Mouse (Mus musculus) urinary bladder, postnatal 14 days (tissue): Measurements from ENCODE around the gene Mmel1.
A peak's percentile ranks its signal among the peaks of the same experiment; 100 is the strongest.

Experiments
- DNase-seq: peaks from one replicate; pipeline ENCODE4 v3.0.0; 2021; ENCODE audit warnings: low spot score

Mmel1 gene

GRCm38 (mm10) chr4:154869440-154869839, at the start of gene Mmel1:
Gene Mmel1 (plus strand): TSS chr4:154869585.
- no peak for DNase-seq

- DNase-seq = peak; percentile 36
These were observed 43.7 kb upstream of the Mmel1 start for GRCm38 (mm10) chr4:154825662-154826061.

GRCm38 (mm10) chr4:154826224-154826623, 43.2 kb upstream of the Mmel1 start:
- DNase-seq = no peak

- DNase-seq = no peak
These were observed 42.2 kb upstream of the Mmel1 start for GRCm38 (mm10) chr4:154827181-154827580.

- DNase-seq = no peak
These were observed 41.3 kb upstream of the Mmel1 start for GRCm38 (mm10) chr4:154827861-154828610.

- no peak for DNase-seq
These were observed 37.3 kb upstream of the Mmel1 start for GRCm38 (mm10) chr4:154831915-154832573.

- no peak for DNase-seq
These were observed 33.0 kb upstream of the Mmel1 start for GRCm38 (mm10) chr4:154836183-154836915.

- peak; percentile 81 for DNase-seq
These were observed 32.2 kb upstream of the Mmel1 start, which contains the start of gene Ttc34 for GRCm38 (mm10) chr4:154837170-154837569. Gene Ttc34 (plus strand): TSS chr4:154837459.

- DNase-seq = no peak
These were observed 30.6 kb upstream of the Mmel1 start for GRCm38 (mm10) chr4:154838741-154839140.

- DNase-seq = no peak
These were observed 30.0 kb upstream of the Mmel1 start for GRCm38 (mm10) chr4:154839406-154839805.

- no peak for DNase-seq
These were observed 16.7 kb upstream of the Mmel1 start for GRCm38 (mm10) chr4:154852696-154853095.

GRCm38 (mm10) chr4:154853881-154854280, 15.5 kb upstream of the Mmel1 start:
- no peak for DNase-seq

GRCm38 (mm10) chr4:154854676-154855345, 14.6 kb upstream of the Mmel1 start:
- DNase-seq = no peak

GRCm38 (mm10) chr4:154855721-154856479, 13.5 kb upstream of the Mmel1 start:
- peak; percentile 81 for DNase-seq

- no peak for DNase-seq
These were observed 12.9 kb upstream of the Mmel1 start for GRCm38 (mm10) chr4:154856480-154856837.

- DNase-seq = no peak
These were observed 12.5 kb upstream of the Mmel1 start for GRCm38 (mm10) chr4:154856882-154857281.

GRCm38 (mm10) chr4:154857366-154858240, 11.8 kb upstream of the Mmel1 start:
- no peak for DNase-seq

- DNase-seq = no peak
These were observed 10.8 kb upstream of the Mmel1 start for GRCm38 (mm10) chr4:154858601-154859000.

GRCm38 (mm10) chr4:154861967-154862366, 7.4 kb upstream of the Mmel1 start:
- DNase-seq = no peak

- DNase-seq = no peak
These were observed 5.9 kb upstream of the Mmel1 start for GRCm38 (mm10) chr4:154863436-154863935.
